Mouse (Mus musculus): ENCODE data around the gene Stat5a.

The Stat5a gene

GRCm38 (mm10) chr11:100860198-100861048 lies 1.3 kb downstream of the Stat5a start:
- in situ Hi-C loops (cut with MboI, MseI): no loop called here

DNA sequence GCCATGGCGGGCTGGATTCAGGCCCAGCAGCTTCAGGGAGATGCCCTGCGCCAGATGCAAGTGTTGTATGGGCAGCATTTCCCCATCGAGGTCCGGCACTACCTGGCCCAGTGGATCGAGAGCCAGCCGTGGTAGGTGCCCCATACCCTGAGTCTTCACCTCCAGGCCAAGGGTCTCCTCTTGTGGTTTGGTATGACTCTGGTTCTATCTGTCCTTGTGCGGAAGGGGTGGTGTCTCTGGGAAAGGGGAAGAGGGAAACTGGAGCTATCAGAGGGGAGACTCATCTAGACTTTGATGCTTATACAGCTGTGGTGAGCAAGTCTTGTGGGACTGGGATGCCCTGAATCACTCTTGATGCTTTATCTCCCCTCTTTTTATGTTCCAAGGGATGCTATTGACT lies 2.2 kb downstream of the Stat5a start:
- in situ Hi-C loops (cut with MboI, MseI): no loop called here

- in situ Hi-C loops (cut with MboI, MseI): no loop called here
Observed at GRCm38 (mm10) chr11:100861836-100862235, 2.7 kb downstream of the Stat5a start.

GRCm38 (mm10) chr11:100863141-100863540 lies 4.0 kb downstream of the Stat5a start:
- in situ Hi-C loops (cut with MboI, MseI): no loop called here

DNA sequence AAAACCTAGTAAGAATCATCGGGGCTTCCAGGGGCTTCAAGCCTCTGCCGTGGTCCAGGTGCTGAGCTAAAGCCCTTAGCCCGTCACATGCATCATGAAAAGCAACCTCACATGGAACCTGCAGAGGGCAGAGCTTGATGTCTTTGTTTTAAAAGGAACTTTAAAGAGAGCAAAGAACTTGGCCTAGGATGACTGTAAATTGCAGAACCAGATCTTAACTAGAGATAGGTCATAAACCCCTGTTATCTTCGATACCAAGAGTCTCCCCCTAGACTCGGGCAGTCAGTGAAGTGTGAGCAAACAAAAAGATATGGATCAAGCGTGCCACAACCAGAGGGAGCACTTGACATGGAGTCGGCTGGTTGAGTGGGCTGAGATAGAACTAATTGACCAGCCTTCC lies 6.5 kb downstream of the Stat5a start:
- in situ Hi-C loops (cut with MboI, MseI): no loop called here

DNA sequence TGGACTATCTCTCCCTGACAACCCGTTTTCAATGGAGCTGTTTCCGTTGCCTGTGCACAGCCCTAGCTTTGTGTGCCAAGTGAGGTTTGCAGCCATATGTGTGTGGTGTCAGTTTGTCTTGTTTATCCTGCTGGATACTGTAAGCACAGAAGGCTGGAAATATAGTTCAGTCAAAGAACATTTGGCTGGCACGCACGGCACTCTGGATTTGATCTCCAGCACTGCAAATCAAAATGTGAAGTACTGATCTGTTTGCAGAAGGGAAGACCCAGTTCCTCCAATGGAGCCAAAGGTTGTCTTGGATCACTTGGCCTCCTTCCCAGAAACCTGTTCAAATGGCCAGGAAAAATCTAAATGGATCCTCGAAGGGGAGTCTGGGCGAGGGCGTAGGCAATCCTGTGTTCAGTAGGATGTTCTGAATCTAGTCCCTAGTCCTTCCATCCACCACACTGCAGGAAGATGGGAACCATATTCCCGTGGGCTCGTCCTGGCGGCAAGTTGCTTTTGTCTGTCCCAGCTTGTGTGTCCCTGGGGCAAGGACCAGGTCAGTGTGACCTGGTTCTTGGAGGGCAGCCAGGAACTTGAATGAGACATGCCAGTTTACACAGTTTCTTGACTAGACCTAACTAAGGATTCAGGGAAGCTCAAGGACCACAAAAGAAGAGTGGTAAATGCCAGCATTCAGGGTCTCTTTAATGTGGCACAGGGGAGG lies 11.3 kb downstream of the Stat5a start:
- in situ Hi-C loops (cut with MboI, MseI): loop anchor here in 1 of 2 experiments (5.0 kb wide), 2 partner anchors 83 to 368 kb away; no protein-coding TSS in a partner anchor

DNA sequence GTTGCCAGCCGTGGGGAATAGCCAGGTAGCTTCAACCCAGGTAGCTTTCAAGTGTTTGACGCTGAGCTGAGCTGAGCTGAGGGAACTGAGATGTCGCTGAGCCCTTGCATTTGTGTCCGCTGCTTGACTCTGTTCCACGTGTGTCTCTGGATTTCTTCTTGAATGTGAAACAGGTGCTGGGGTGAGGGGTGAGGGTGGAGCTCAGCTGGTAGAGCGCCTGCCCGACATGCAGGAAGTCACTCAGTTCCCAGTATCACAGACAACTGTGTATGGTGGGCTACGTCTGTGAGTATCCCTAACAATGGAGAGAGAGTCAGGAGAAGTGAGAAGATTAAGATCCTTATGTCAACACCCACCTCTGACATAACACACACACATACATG lies 11.8 kb downstream of the Stat5a start:
- in situ Hi-C loops (cut with MboI, MseI): loop anchor here in 1 of 2 experiments (5.0 kb wide), 2 partner anchors 84 to 369 kb away; no protein-coding TSS in a partner anchor

- in situ Hi-C loops (cut with MboI, MseI): loop anchor here in 1 of 2 experiments (5.0 kb wide), 1 partner anchor 68 kb away; no protein-coding TSS in a partner anchor
Observed at GRCm38 (mm10) chr11:100875761-100876160, 16.6 kb downstream of the Stat5a start.

- in situ Hi-C loops (cut with MboI, MseI): loop anchor here in 1 of 2 experiments (5.0 kb wide), 1 partner anchor 72 kb away; no protein-coding TSS in a partner anchor
Observed at GRCm38 (mm10) chr11:100879321-100880078, 20.3 kb downstream of the Stat5a start.

- in situ Hi-C loops (cut with MboI, MseI): no loop called here
Observed at GRCm38 (mm10) chr11:100883640-100884039, 24.5 kb downstream of the Stat5a start.

DNA sequence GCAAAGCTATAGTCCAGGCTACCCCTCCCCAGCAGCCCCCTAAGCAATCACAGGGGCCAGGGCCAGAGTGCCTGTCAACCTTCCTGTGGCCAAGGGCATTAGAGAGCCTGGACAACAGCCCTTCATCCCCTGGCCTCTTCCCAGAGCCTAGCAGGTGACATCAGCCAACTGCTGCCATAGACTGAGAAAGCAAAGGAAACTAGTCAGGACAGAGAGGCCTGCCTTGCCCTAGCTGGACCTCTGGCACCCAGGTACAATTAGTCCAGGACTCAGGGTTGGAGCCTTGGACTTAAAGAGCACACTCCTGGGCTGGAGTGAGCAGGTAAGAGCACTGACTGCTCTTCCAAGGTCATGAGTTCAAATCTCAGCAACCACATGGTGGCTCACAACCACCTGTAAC lies 26.3 kb downstream of the Stat5a start:
- in situ Hi-C loops (cut with MboI, MseI): no loop called here

DNA sequence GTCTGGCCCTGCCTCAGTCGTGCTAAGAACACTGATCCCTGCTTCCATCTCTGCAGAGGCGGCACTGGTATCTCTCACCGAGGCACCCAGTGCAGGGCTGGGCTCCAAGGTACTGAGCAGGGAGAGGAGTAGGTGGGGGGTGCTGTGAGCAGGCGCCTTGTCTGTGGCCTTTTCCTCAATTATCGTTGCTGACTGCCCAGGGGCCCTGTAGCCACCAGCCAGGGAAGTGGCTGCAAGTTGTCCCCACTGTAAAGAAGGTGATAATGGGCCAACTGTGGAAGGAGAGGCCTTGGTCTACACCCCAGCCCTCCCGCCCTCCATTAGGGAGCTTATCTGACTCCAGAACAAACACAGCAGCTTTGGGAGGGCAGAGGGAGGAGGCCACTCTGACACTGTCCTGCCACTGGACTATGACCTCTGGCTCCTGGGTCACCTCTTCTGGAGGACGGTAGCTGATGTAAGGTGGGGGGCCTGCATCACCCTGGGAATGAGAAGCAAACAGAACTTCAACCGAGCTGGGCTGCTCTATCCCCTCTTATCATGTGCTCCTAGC lies 27.1 kb downstream of the Stat5a start:
- in situ Hi-C loops (cut with MboI, MseI): no loop called here

- in situ Hi-C loops (cut with MboI, MseI): no loop called here
Observed at GRCm38 (mm10) chr11:100887236-100887635, 28.1 kb downstream of the Stat5a start.

- in situ Hi-C loops (cut with MboI, MseI): no loop called here
Observed at GRCm38 (mm10) chr11:100887764-100888163, 28.6 kb downstream of the Stat5a start.

DNA sequence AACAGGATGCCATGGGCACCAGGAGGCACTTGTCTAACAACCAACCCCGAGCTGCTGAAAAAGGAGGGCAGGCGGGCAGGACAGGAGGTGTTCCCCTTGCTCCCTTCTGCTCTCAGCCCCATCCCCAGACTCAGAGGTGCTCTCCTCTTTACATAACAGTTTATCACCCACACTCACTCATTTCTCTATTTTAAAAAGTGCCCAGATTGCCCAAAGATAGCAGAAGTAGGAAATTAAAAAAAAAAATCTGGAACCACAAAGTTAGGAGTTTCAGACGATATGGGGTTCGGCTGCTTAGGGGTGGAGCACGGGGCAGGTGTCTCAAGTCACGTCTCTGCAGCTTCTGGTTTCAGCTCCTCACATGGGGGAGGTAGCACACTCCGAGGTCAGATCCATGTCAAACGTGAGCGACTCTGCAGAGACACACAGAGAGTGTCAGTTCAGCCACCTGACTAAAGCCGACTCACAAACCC lies 29.2 kb downstream of the Stat5a start:
- in situ Hi-C loops (cut with MboI, MseI): no loop called here

- in situ Hi-C loops (cut with MboI, MseI): loop anchor here (5.0 to 10.0 kb wide), 2 partner anchors 67 to 174 kb away; no protein-coding TSS in a partner anchor
Observed at GRCm38 (mm10) chr11:100890481-100890880, 31.3 kb downstream of the Stat5a start.

DNA sequence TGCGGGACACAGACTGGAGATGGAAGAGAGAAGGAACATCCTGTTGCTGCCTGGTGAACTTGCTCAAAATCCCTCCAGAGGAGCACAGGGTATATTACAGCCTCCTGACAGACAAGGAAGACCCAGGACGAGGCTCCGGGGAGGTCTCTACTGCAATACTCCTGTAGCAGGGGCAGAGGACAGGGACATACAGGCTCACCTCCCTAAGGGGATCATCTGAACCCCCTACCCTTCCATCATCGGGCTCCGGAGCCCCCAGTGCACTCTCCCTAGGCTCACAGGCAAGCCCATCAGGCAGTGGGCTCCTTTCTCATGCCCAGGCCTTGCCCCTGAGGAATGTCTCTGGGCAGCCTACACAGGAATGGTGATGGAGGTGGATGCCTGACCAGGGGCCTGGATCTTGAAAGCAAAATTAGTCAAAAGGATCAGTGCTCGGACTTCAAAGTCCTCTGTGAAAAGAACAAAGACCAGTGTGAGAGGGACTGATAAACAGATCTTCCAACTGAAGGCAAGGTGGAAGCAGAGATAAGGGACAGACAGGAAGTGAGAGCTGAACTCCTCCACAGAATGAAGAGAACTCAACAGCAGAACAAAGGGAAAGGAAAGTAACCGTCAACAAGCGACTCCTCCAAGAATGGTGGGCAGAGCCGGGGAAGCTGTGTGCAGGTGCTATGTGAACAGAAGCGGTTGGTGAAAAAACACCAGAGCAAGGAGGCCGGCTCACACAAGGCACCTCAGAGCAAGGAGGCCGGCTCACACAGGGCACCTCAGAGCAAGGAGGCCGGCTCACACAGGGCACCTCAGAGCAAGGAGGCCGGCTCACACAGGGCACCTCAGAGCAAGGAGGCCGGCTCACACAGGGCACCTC lies 32.3 kb downstream of the Stat5a start:
- in situ Hi-C loops (cut with MboI, MseI): loop anchor here (5.0 to 10.0 kb wide), 2 partner anchors 66 to 173 kb away; no protein-coding TSS in a partner anchor

GRCm38 (mm10) chr11:100892435-100892834 lies 33.3 kb downstream of the Stat5a start:
- in situ Hi-C loops (cut with MboI, MseI): loop anchor here (5.0 to 10.0 kb wide), 2 partner anchors 65 to 172 kb away; no protein-coding TSS in a partner anchor

DNA sequence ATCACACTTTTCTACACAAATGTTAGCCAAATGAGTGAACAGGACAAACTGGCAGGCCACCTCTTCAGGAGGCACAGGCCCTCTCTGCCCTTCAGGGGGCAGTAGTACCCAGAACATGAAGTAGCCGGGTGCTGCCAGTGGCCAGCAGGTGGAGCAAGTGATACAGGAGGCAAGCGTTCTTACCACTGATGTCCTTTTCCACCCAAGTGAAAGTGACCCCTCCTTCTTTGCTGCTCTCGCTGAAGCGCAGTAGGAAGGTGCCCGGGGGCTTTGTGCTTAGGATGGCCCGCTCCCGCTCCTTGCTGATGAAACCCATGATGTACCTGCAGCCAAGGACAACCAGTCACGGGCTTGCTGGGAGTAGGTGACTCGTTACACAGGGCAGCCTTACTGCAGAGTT lies 34.3 kb downstream of the Stat5a start:
- in situ Hi-C loops (cut with MboI, MseI): loop anchor here (5.0 to 10.0 kb wide), 2 partner anchors 64 to 171 kb away; no protein-coding TSS in a partner anchor

Measured in T-helper 17 cell (primary cell).